Mouse (Mus musculus): ENCODE data around the gene Ifitm10. TPM values are rescaled to one million over a fixed set of nuclear protein-coding genes. Genes with fewer than 3 reads are reported as not detected.
"Not testable (repeated sequence)": the region's sequence is repeated elsewhere in the genome, so short reads cannot be mapped to it uniquely, and the experiment has no call there.

Ifitm10 gene
- 0.53 and 0.73 TPM in 2 replicates for polyA plus RNA-seq (2016; fragmentation: Nextera tagmentation; extraction: Ambion mirVana)

DNA sequence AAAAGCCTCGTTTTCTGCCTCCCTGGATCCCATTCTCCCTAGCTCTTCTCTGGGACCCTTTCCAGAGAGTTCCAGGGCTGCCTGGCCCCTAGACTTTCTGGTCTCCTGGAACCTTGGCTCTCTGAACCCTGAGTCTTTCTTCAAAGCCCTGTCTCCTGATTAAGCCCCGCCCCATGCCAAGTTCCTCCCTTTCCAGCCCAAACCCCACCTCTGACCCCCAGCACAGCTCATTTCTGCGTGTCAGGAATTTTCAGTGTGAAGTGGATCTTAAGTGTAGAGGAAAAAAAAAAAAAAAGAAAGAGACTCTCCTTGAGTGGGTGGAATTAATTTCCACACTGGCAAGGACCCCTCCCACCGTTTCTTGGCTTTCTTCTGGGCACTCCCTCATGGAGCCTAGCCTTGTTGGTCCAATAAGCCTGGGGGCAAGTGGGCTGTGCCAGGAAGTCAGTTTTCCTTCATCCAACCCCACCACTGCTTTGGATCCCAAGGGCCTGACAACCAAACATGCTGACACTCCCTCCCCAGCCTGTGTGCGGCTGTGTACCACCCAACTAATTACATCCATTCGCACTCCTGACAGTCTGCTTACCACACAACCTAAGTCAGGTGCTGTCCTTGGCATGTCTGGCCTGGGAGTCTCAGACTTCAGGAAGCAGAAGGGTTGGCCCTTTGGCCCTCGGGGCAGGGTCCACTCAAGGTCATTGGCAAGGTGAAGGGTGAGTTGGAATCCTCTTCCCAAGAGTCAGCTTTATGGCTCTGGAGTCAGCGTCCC, at the start of gene Ifitm10:
Ifitm10 (minus strand) TSS at position 113 of the 772 bp plus-strand sequence.
- no peak for DNase-seq (ENCODE audit: low spot score)
- Histone ChIP-seq H3K9me3 (replicated peaks) (no peaks in the 10 kb centered on the region), H3K27me3 (ENCODE audit: low read depth, poor library complexity, severe bottlenecking) (peaks cover 58% of the 10 kb centered on the region), H3K4me1 (peaks cover 22% of the 10 kb centered on the region), H3K27ac (peak within 1 kb of the TSS; percentile 19; the same call in 1 of the 2 replicates), H3K4me3 (peak within 1 kb of the TSS; percentile 55), H3K36me3 (peaks cover 41% of the 10 kb centered on the region)
- WGBS: 69% methylated on average over 8 of the region's 8 CpGs

DNA sequence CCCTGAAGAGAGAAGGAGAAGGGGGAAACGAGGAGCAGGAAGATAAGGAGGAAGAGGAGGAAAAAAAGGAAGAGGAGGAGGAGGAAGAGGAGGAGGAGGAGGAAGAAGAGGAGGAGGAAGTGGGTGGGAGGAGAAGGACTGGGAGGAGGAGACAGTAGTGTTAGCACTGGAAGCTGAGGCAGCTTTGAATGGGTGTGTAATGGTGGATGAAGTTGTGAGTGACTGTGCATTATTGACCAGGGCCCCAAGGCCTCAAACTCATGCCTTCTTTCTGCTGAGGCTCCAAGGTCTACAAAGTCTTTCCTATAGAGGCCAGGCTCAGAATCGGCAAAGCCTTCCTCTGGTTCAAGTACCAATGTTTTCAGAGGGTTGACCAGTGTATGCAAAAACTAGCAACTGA, 48.3 kb upstream of the Ifitm10 start:
- WGBS: 84% methylated on average over 2 of the region's 2 CpGs
- Histone ChIP-seq H3K4me3 (no peak overlapping the region), H3K27ac (no peak overlapping the region), H3K36me3 (no peaks in the 10 kb centered on the region), H3K27me3 (ENCODE audit: low read depth, poor library complexity, severe bottlenecking) (0 out of 2 replicates have a peak, but pooled peaks cover 2% of the 10 kb centered on the region), H3K4me1 (no peaks in the 10 kb centered on the region), H3K9me3 (replicated peaks) (no peaks in the 10 kb centered on the region)
- DNase-seq (ENCODE audit: low spot score): no peak

DNA sequence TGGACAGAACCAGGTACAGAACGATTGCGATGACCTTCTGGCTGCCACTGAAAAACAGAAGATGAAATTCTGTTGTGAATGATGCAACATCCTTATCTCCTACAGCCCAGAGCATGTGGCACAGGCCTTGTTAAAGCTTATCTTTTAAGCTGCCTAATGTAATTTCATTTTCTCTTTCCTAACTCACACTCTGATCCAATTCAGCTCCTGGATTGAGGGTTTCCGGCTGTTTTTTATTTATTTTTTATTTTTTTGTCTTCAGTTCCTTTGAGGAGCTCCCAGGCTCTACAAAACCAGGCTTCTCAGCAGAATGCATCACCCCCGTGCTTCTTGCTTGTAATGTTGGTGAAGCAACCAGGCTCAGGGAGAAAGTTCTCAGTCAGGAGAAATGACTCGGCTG, 46.3 kb upstream of the Ifitm10 start:
- WGBS: 88% methylated on average over 5 of the region's 5 CpGs
- H3K9me3 ChIP-seq (replicated peaks): no peaks in the 10 kb centered on the region
- no peak for DNase-seq (ENCODE audit: low spot score)
- no peaks in the 10 kb centered on the region for H3K4me1 ChIP-seq
- H3K27me3 ChIP-seq (ENCODE audit: low read depth, poor library complexity, severe bottlenecking): no peaks in the 10 kb centered on the region
- no peaks in the 10 kb centered on the region for H3K36me3 ChIP-seq
- H3K4me3 ChIP-seq: no peak overlapping the region
- no peak overlapping the region for H3K27ac ChIP-seq

DNA sequence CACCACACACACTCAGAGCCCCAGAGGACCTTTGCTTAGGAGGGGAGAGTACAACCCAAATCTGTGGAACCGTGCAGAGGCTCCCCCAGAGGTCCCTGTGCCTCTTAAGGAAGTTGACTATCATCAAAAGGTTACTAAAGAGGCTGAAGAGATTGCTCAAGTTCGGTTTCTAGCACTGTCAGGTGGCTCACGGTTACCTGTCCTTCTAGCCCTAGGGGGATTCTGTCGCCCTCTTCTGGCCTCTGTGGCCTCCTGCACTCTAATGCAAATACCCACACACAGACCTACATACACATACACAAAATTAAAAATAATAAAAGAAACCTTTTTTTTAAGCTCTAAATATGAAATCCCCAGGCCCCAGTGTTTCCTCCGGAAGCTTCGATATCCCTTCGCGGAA, 45.1 kb upstream of the Ifitm10 start:
- Histone ChIP-seq H3K4me3 (no peak overlapping the region), H3K4me1 (no peaks in the 10 kb centered on the region), H3K36me3 (no peaks in the 10 kb centered on the region), H3K27me3 (ENCODE audit: low read depth, poor library complexity, severe bottlenecking) (no peaks in the 10 kb centered on the region), H3K27ac (no peak overlapping the region), H3K9me3 (replicated peaks) (no peaks in the 10 kb centered on the region)
- 93% methylated on average over 8 of the region's 8 CpGs for WGBS
- DNase-seq (ENCODE audit: low spot score): no peak

DNA sequence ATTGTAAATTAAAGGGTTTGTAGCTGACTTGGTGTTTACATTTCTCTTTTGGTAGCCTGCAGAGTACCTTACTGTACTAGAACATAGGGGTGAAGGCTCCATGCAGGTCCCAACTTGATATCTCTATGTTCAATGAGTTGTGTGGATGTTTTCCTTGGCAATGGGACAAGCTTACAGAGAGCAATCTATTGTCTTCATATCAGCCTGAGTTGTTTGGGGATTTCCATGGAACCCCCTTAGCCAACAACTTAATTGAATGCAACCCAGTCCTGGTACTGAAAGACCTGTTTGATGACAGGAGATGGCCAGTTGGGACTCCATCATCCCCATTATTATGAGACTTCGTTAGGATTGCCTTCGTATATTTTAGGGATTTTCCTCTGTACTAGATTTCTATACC, 44.5 kb upstream of the Ifitm10 start:
- Histone ChIP-seq H3K4me1 (no peaks in the 10 kb centered on the region), H3K27ac (no peak overlapping the region), H3K36me3 (no peaks in the 10 kb centered on the region), H3K9me3 (replicated peaks) (no peaks in the 10 kb centered on the region), H3K4me3 (no peak overlapping the region), H3K27me3 (ENCODE audit: low read depth, poor library complexity, severe bottlenecking) (no peaks in the 10 kb centered on the region)
- DNase-seq (ENCODE audit: low spot score): no peak
- 97% methylated on average over 2 of the region's 2 CpGs for WGBS

DNA sequence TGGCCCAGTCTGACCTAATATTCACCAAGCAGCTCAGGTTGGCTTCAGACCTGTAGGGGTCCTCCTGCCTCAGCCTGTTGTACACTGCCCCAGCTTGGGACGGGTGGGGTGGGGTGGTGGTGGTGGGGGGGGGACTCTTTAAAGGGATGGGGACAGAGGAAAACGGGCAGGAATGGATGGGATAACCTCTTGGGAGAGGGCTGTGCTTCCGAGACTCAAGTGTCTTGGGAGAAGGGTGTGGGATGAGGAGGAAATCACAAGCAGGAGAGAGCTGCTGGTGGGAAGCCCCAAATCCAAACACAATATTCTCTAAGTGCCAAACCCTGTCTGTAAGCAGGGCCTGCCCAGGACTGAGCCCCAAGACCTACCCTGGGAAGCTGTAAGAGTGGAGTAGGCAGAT, 42.7 kb upstream of the Ifitm10 start:
- Histone ChIP-seq H3K9me3 (replicated peaks) (no peaks in the 10 kb centered on the region), H3K4me1 (no peaks in the 10 kb centered on the region), H3K27me3 (ENCODE audit: low read depth, poor library complexity, severe bottlenecking) (no peaks in the 10 kb centered on the region), H3K36me3 (no peaks in the 10 kb centered on the region), H3K4me3 (no peak overlapping the region), H3K27ac (no peak overlapping the region)
- no peak for DNase-seq (ENCODE audit: low spot score)
- WGBS: 66% methylated on average over 3 of the region's 3 CpGs

DNA sequence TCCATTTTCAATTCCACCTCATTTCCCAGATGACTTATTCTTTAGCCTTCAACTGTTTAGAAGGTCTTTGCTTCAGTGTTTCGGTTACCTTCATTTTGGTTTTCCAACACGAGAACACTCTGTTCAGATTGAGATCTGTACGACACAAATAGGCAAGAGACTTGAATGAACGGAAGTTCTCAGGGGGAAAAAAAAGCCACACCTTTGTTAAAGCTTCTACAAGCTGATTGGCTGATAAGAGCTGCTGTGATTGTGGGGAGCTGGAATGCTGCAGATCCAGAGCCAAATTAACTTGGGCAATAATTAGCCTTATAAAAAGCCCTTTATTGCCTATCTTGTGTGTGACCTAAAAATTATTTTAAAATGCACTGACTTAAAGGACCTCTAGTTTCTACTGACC, 41.8 kb upstream of the Ifitm10 start:
- Histone ChIP-seq H3K4me3 (no peak overlapping the region), H3K4me1 (no peaks in the 10 kb centered on the region), H3K27ac (no peak overlapping the region), H3K9me3 (replicated peaks) (no peaks in the 10 kb centered on the region), H3K27me3 (ENCODE audit: low read depth, poor library complexity, severe bottlenecking) (no peaks in the 10 kb centered on the region), H3K36me3 (no peaks in the 10 kb centered on the region)
- DNase-seq (ENCODE audit: low spot score): no peak
- WGBS: 73% methylated on average over 4 of the region's 4 CpGs

DNA sequence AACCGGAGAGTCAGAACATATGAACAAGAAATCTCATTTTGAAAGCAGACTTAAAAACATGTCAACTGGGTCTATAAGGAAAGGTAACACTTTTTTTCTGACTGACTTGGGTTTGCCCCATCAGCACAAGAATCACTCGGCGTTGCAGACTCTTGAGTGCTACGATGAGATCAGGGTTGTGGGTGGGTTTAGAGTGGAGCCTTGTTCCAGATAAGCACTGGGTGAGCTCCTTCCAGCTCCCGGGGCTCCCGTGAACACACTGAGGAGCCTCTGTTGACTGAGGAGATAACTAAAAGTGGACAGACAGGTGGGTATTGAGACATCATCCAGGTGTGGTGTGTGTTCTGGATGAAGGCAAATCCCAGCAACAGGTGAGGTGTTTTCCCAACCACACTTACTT, 39.7 kb upstream of the Ifitm10 start:
- Histone ChIP-seq H3K4me1 (no peaks in the 10 kb centered on the region), H3K36me3 (no peaks in the 10 kb centered on the region), H3K27me3 (ENCODE audit: low read depth, poor library complexity, severe bottlenecking) (no peaks in the 10 kb centered on the region), H3K27ac (no peak overlapping the region), H3K4me3 (no peak overlapping the region), H3K9me3 (replicated peaks) (no peaks in the 10 kb centered on the region)
- WGBS: 94% methylated on average over 6 of the region's 6 CpGs
- no peak for DNase-seq (ENCODE audit: low spot score)

DNA sequence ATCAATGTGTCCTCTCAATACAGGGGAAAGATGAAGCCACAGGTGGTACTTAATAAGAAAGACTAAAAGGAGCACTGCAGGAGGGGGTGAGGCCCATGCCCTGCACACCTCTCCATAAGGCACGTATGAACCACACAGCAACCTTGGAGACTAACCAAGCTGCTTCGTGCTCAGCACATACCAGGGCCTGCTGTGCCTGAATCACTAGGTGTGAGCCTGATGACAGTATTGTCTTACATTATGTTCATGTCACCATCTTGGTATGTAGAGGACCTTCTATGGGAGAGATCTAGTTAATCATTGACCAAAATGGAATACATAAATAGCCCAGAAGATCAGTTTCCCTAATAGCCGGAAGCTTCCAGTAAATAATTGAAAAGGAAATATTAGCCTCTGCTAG, 36.0 kb upstream of the Ifitm10 start:
- H3K36me3 ChIP-seq: no peaks in the 10 kb centered on the region
- DNase-seq (ENCODE audit: low spot score): no peak
- WGBS: 89% methylated on average over 3 of the region's 3 CpGs

DNA sequence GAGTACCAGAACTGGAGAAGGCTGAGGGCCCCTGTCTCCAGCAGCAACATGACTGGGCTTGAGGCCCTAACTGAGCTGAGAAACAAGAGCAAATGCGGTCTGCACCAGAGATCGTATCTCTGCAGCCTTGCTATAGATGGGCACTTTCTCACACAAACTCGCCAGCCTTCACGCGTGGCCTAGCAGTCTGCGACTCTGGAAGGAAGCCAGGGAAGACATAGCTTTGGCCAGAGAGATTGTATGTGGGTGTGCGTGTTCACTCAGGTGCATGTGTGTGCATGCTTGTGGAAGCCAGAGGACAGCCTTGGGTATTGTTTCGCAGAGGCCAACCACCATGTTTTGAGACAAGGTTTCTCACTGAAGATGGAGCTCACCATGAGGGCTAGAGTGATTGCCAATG, 35.1 kb upstream of the Ifitm10 start:
- Histone ChIP-seq H3K27me3 (ENCODE audit: low read depth, poor library complexity, severe bottlenecking) (no peaks in the 10 kb centered on the region), H3K4me3 (no peak overlapping the region), H3K9me3 (replicated peaks) (no peaks in the 10 kb centered on the region), H3K27ac (no peak overlapping the region), H3K4me1 (no peaks in the 10 kb centered on the region), H3K36me3 (no peaks in the 10 kb centered on the region)
- WGBS: 91% methylated on average over 8 of the region's 8 CpGs
- no peak for DNase-seq (ENCODE audit: low spot score)

More for the DNA sequence above, 36.0 kb upstream of the Ifitm10 start:
- no peak overlapping the region for H3K27ac ChIP-seq
- no peak overlapping the region for H3K4me3 ChIP-seq
- H3K27me3 ChIP-seq (ENCODE audit: low read depth, poor library complexity, severe bottlenecking): no peaks in the 10 kb centered on the region
- H3K9me3 ChIP-seq (replicated peaks): no peaks in the 10 kb centered on the region
- H3K4me1 ChIP-seq: no peaks in the 10 kb centered on the region

DNA sequence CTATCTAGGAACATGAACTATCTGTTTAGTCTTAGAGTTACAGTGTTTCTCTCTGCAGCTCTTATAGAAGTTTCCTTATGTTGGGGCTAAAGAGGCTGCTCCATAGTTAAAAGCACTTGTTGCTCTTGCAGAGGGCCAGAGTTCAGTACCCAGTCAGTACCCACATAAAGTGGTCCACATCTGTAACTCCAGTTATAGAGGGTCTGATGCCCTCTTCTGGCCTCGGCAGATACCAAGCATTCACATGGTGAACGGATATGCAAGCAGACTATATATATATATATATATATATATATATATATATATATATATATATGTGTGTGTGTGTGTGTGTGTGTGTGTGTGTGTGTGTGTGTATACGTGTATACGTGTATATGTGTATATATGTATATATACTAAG, 34.4 kb upstream of the Ifitm10 start:
- no peaks in the 10 kb centered on the region for H3K4me1 ChIP-seq
- H3K4me3 ChIP-seq: no peak overlapping the region
- no peaks in the 10 kb centered on the region for H3K36me3 ChIP-seq
- DNase-seq (ENCODE audit: low spot score): no peak
- H3K27ac ChIP-seq: no peak overlapping the region
- H3K27me3 ChIP-seq (ENCODE audit: low read depth, poor library complexity, severe bottlenecking): no peaks in the 10 kb centered on the region
- H3K9me3 ChIP-seq (replicated peaks): no peaks in the 10 kb centered on the region
- 80% methylated on average over 4 of the region's 4 CpGs for WGBS

DNA sequence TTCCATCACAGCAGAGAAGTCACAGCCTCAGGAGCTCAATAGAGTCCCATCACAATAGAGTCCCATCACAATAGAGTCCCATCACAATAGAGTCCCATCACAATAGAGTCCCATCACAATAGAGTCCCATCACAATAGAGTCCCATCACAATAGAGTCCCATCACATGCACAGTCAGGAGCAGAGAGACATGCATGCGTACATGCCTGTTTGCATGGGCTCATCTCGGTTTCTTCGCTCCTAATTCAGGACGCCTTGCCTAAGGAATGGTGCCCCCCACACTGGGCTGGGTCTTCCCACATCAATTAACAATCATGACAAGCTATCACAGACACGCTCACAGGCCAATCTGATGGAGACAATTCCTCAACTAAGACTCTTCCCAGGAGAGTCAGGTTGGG, 31.6 kb upstream of the Ifitm10 start:
- not testable (repeated sequence) for H3K36me3 ChIP-seq; H3K4me1 ChIP-seq; H3K27me3 ChIP-seq (ENCODE audit: low read depth, poor library complexity, severe bottlenecking); H3K9me3 ChIP-seq (replicated peaks); DNase-seq (ENCODE audit: low spot score); H3K27ac ChIP-seq; H3K4me3 ChIP-seq
- WGBS: 93% methylated on average over 5 of the region's 5 CpGs

DNA sequence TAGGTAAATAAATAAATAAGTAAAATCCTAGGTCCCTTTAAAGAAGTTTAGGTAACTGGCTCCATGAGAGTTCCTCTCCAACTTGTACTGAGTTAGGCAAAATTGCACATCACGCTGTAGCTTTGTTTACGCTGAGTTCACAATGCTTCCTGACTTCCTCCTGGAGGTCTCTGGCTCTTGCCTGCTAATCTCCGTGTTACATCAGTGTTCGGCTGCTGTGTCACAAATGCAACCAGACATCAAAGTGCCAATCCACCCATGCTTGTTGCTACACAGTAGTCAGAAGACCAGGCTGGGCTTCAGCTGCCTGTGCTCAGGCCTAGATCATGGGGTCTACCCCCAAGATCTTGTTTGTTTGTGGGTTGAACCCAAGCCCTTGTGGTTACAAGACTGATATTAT, 30.0 kb upstream of the Ifitm10 start:
- Histone ChIP-seq H3K36me3 (no peaks in the 10 kb centered on the region), H3K27ac (no peak overlapping the region), H3K9me3 (replicated peaks) (no peaks in the 10 kb centered on the region), H3K4me3 (no peak overlapping the region), H3K4me1 (peaks cover 6% of the 10 kb centered on the region; the same call in 1 of the 2 replicates), H3K27me3 (ENCODE audit: low read depth, poor library complexity, severe bottlenecking) (no peaks in the 10 kb centered on the region)
- DNase-seq (ENCODE audit: low spot score): no peak
- WGBS: 78% methylated on average over 4 of the region's 4 CpGs

DNA sequence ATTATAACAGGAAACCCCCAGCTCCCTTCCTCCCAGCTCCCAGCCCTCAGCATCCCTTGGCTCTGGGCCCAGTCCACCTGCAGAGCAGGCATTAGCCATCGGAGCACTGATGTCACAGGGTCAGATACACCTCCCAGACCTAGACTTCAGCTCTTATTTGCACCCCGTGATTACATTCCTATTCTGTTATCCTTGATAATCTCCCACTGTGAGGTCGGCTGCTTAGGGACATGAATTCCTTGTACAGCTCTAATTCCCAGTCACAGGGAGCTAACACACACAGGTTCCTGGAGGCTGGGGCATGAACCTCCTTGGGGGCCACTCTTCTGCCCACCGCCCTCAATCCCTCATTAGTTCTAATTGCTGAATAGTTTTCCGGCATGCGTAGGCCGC, 27.2 kb upstream of the Ifitm10 start:
- Histone ChIP-seq H3K9me3 (replicated peaks) (no peaks in the 10 kb centered on the region), H3K27me3 (ENCODE audit: low read depth, poor library complexity, severe bottlenecking) (no peaks in the 10 kb centered on the region), H3K36me3 (no peaks in the 10 kb centered on the region), H3K4me1 (peaks cover 12% of the 10 kb centered on the region; the same call in 1 of the 2 replicates), H3K4me3 (no peak overlapping the region), H3K27ac (no peak overlapping the region)
- DNase-seq (ENCODE audit: low spot score): no peak
- WGBS: 72% methylated on average over 7 of the region's 7 CpGs
